Mouse (Mus musculus) kidney, embryonic 15.5 days (tissue): ENCODE data around the gene Slit3. TPM values are rescaled to one million over a fixed set of nuclear protein-coding genes. Genes with fewer than 3 reads are reported as not detected.

Experiments used
- ATAC-seq: fragments of 200-750 bp; cut with Nextera tagmentation; replicated peaks from 2 replicates; pipeline ENCODE4 v1.8.0; 2017; ENCODE audit warnings: moderate TSS enrichment; ENCODE audit not compliant: low FRiP score
- H3K27ac ChIP-seq: fragments of 300-500 bp; sonication (generic); 2 replicates; pipeline ENCODE4 v1.5.1; 2015; ENCODE audit warnings: mild to moderate bottlenecking, inconsistent platforms
- H3K27me3 ChIP-seq: fragments of 300-500 bp; sonication (generic); 2 replicates; pipeline ENCODE4 v1.6.1; 2015; ENCODE audit warnings: inconsistent platforms
- H3K36me3 ChIP-seq: fragments of 300-500 bp; sonication (generic); 2 replicates; pipeline ENCODE4 v1.6.1; 2015; ENCODE audit warnings: inconsistent platforms
- H3K4me1 ChIP-seq: fragments of 300-500 bp; sonication (generic); 2 replicates; pipeline ENCODE4 v1.6.1; 2015; ENCODE audit warnings: inconsistent platforms
- H3K4me2 ChIP-seq: fragments of 300-500 bp; sonication (generic); 2 replicates; pipeline ENCODE4 v1.6.1; 2015; ENCODE audit warnings: moderate library complexity, mild to moderate bottlenecking, inconsistent platforms
- H3K4me3 ChIP-seq: fragments of 300-500 bp; sonication (generic); replicated peaks from 2 replicates; pipeline ENCODE4 v1.5.1; 2015; ENCODE audit warnings: mild to moderate bottlenecking, inconsistent platforms
- H3K9ac ChIP-seq: fragments of 300-500 bp; sonication (generic); 2 replicates; pipeline ENCODE4 v1.6.1; 2015; ENCODE audit warnings: mild to moderate bottlenecking, inconsistent platforms
- H3K9me3 ChIP-seq: fragments of 300-500 bp; sonication (generic); replicated peaks from 2 replicates; pipeline ENCODE4 v1.6.1; 2016; ENCODE audit warnings: inconsistent platforms
- WGBS: fragments of 180-500 bp; shearing (Covaris S2); methylation state at CpG from one replicate; pipeline ENCODE4 v1.1.7; 2015; ENCODE audit warnings: mixed read lengths; 5-methylcytosine and 5-hydroxymethylcytosine counted together
- polyA plus RNA-seq: library from polyadenylated mRNA; unstranded; fragments of >200 nt; fragmentation: Nextera tagmentation; extraction: Ambion mirVana; gene quantifications from 2 replicates; pipeline ENCODE4 v1.2.1, GENCODE M21; 2015

The Slit3 gene
- polyA plus RNA-seq, 1 experiment from 2014 or later: 14.9 TPM

DNA sequence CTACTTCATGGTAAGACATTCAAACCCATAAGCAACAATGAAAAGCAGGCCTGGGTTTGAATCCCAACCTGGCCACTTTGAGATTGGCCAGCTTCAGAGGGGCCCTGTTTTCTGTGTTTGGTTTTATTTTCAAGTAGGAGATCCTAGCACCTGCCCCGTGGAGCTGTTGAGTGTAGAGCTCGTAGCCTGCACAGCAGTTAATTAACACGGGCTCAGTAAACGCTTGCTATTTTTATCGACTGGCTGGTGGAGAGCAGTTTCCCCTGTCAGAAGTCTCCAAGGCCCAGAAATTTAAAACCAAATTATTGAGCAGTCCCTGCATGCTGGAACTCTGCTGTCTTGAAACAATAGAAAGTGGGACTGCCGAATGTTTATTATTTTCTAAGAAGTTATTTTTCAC, 136.3 kb downstream of the Slit3 start:
- peaks cover 12% of the 10 kb centered on the region for H3K4me1 ChIP-seq
- H3K4me3 ChIP-seq: no peak overlapping the region
- peaks cover 22% of the 10 kb centered on the region; the same call in 1 of the 2 replicates for H3K27me3 ChIP-seq
- no peak overlapping the region for H3K27ac ChIP-seq
- no peak overlapping the region for H3K9ac ChIP-seq
- no peaks in the 10 kb centered on the region for H3K36me3 ChIP-seq
- WGBS: 45% methylated on average over 6 of the region's 6 CpGs
- ATAC-seq: no peak
- no peaks in the 10 kb centered on the region for H3K9me3 ChIP-seq
- no peak overlapping the region for H3K4me2 ChIP-seq

DNA sequence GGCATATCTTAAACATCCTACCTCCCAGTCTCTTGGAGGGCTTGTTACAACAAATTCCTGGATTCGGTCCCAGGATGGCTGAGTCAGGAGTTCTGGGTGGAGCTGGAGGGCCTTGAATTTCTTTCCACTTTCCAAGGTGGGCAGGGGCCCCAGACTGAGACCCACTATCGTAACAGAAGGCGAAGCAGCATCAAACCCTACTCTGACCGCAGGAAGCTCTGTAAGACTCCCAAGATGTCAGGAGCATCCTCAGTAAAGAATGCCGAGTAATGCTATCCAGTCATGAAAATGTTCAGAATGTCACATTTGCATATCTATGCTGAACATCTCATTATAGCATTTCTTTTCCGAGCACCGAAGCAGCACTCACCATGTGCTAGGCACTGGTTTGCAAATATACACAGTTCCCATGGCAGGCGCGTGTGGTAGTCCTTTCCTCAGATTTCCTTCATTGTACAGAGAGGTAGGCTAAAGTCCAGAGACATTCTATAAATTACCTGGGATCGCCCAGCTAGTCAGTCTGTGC, 140.6 kb downstream of the Slit3 start:
- 71% methylated on average over 10 of the region's 10 CpGs for WGBS
- Histone ChIP-seq H3K4me2 (no peak overlapping the region), H3K4me1 (peaks cover 19% of the 10 kb centered on the region), H3K9ac (no peak overlapping the region), H3K27me3 (0 out of 2 replicates have a peak, but pooled peaks cover 11% of the 10 kb centered on the region), H3K4me3 (no peak overlapping the region), H3K36me3 (no peaks in the 10 kb centered on the region), H3K27ac (no peak overlapping the region; the same call in 1 of the 2 replicates), H3K9me3 (no peaks in the 10 kb centered on the region)
- ATAC-seq: peak; percentile 19; the same call in 1 of the 2 replicates

DNA sequence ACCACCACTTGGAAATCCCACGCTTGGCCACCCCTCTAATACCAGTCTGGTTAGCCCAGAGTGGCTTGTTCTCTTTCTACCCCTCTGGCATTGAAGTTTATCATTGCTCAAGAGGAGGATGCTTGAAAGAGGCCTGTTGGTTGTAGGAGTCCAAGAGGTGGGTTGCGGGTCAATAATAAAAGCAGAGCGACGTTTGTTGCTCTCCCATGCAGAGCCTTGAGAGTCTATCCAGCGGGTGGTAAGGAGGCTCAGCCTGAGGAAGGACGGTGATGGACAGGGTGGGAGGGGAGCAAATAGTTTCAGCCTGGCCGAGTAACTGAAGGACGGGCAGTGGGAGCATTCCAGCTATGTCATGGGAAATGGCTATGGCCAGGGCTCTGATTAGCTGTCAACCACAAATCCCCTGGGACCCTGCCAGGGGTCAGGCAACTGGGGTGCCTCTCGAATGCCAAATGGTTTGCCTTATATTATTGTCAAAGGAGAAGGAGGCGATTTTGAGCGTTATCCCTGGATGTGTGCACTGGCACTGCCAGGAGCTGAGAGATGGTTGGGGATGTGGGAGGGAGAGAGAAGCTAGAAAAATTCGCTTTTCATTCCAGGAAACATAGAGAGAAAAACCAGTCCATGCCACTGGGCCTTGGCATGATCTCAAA, 141.4 kb downstream of the Slit3 start:
- Histone ChIP-seq H3K9ac (no peak overlapping the region), H3K4me2 (no peak overlapping the region), H3K4me1 (peaks cover 19% of the 10 kb centered on the region), H3K36me3 (no peaks in the 10 kb centered on the region), H3K9me3 (no peaks in the 10 kb centered on the region), H3K27me3 (0 out of 2 replicates have a peak, but pooled peaks cover 12% of the 10 kb centered on the region), H3K4me3 (no peak overlapping the region), H3K27ac (no peak overlapping the region)
- ATAC-seq: peak; percentile 89
- WGBS: 49% methylated on average over 12 of the region's 12 CpGs

DNA sequence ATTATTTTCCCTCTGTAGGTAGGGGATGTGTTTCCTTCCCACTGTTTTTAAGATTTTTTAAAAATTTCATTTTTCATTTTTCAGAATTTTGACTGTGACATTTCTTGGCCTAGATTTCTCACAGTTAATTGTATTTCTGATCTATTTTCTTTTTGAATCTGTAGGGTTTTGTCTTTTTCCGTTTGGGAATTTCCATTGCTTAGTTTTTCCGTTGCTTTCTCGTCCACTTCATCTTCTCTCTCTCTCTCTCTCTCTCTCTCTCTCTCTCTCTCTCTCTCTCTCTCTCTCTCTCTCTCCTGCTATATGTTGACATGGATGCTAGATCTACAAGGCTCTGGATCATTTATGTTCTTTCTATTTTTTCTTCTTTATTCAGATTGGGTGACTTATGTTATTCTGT, 143.7 kb downstream of the Slit3 start:
- Histone ChIP-seq H3K4me2 (no peak overlapping the region), H3K9ac (no peak overlapping the region), H3K4me1 (peaks cover 19% of the 10 kb centered on the region), H3K27me3 (0 out of 2 replicates have a peak, but pooled peaks cover 11% of the 10 kb centered on the region), H3K4me3 (no peak overlapping the region), H3K36me3 (no peaks in the 10 kb centered on the region), H3K9me3 (no peaks in the 10 kb centered on the region), H3K27ac (no peak overlapping the region)
- WGBS: 89% methylated on average over 3 of the region's 3 CpGs
- no peak for ATAC-seq

DNA sequence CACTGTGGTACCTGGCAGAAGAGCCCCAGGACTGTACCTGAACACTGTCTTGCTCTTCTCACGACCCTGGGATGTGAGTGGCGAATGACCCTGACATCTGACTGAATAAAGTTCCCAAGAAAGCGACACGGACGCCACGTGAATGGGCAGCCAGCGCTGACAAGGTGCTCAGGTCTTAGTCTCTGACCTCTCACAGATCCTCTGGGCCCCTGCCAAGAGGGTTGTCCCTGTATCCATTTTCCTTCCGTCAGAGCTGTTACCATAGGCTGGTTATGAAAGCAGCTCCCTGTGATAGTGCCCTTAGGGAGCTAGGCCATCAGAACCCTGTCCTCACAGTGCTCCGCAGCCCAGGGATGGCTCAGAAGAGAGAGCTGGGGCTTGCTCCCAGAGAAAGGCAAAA, 149.4 kb downstream of the Slit3 start:
- Histone ChIP-seq H3K9ac (no peak overlapping the region), H3K27ac (no peak overlapping the region), H3K9me3 (no peaks in the 10 kb centered on the region), H3K36me3 (no peaks in the 10 kb centered on the region), H3K4me2 (no peak overlapping the region), H3K4me1 (peaks cover 40% of the 10 kb centered on the region), H3K4me3 (no peak overlapping the region), H3K27me3 (peaks cover 29% of the 10 kb centered on the region; the same call in 1 of the 2 replicates)
- ATAC-seq: no peak
- 74% methylated on average over 9 of the region's 9 CpGs for WGBS

DNA sequence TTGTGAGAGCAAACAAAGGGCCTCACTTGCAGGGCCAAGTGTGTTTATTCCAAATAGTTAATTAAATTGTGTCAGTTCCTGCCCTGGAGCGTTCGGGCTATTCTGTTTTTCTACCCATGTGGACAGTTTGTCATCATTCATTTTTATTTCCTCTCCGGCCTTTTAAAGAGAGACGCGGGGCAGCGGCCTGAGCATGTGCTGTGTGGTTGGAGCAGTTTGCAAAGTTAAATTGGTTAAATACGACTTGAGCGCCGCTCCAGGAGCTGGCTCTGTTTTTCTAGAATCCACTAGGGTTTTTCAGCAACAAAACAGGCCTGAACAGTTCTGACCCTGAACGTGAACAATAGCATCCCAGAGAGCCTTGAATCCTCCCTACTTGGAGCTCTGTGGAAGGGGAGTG, 152.4 kb downstream of the Slit3 start:
- peaks cover 68% of the 10 kb centered on the region for H3K4me1 ChIP-seq

DNA sequence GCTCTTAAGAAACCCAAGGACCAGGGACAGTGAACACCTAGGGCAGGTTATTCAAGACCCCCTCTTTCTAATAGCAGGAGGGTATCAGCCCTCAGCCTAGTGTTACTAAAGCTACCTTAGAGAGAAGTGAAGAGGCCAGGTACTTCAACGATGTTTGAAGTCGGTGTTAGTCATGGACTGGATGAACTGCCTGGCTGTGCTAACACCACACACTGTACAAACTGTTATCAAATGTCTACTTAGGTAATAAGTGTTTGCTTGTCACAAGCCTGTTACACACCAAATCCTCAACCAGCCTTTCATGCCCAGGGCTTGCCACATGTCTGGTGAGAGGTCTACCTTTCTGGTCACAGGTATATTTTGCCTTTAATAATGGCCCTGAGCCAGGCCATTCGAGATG, 153.0 kb downstream of the Slit3 start:
- no peak for ATAC-seq
- H3K27me3 ChIP-seq: peaks cover 37% of the 10 kb centered on the region
- H3K9me3 ChIP-seq: no peaks in the 10 kb centered on the region
- H3K4me1 ChIP-seq: peaks cover 74% of the 10 kb centered on the region
- no peak overlapping the region for H3K9ac ChIP-seq
- peak overlapping the region; percentile 72 for H3K27ac ChIP-seq
- no peak overlapping the region for H3K4me3 ChIP-seq
- H3K36me3 ChIP-seq: no peaks in the 10 kb centered on the region
- WGBS: 71% methylated on average over 3 of the region's 3 CpGs
- H3K4me2 ChIP-seq: no peak overlapping the region

More for the DNA sequence above, 152.4 kb downstream of the Slit3 start:
- peak; percentile 20; the same call in 1 of the 2 replicates for ATAC-seq
- Histone ChIP-seq H3K4me2 (0 out of 2 replicates have a peak overlapping the region, but pooled peaks have one; percentile 19), H3K4me3 (no peak overlapping the region), H3K27ac (peak overlapping the region; percentile 72), H3K9me3 (no peaks in the 10 kb centered on the region), H3K27me3 (peaks cover 37% of the 10 kb centered on the region), H3K36me3 (no peaks in the 10 kb centered on the region), H3K9ac (no peak overlapping the region)
- 14% methylated on average over 10 of the region's 10 CpGs for WGBS

DNA sequence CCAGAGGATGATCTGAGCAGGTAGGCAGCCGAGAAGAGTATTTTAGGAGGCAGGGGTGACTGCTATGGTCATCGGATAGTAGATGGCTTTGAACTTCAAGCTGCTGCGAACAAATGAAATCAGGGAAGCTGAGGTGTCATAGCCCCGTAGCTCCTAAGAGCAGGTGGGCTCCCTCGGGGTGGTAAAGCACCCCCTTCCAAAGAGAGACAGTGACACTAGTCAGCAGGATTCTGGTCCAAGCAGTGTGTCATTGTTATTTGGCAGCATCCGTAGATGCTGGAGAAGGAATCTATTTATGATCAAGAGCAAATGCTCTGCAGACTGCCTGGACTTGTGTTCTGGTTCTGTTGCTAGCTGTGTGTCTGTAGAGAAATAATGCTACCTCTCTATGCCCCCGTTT, 154.3 kb downstream of the Slit3 start:
- WGBS: 90% methylated on average over 7 of the region's 7 CpGs
- H3K4me1 ChIP-seq: peaks cover 85% of the 10 kb centered on the region
- H3K9ac ChIP-seq: no peak overlapping the region
- no peak for ATAC-seq
- H3K9me3 ChIP-seq: no peaks in the 10 kb centered on the region
- no peak overlapping the region for H3K4me3 ChIP-seq
- H3K36me3 ChIP-seq: no peaks in the 10 kb centered on the region
- H3K27ac ChIP-seq: no peak overlapping the region
- peaks cover 47% of the 10 kb centered on the region for H3K27me3 ChIP-seq
- H3K4me2 ChIP-seq: no peak overlapping the region

DNA sequence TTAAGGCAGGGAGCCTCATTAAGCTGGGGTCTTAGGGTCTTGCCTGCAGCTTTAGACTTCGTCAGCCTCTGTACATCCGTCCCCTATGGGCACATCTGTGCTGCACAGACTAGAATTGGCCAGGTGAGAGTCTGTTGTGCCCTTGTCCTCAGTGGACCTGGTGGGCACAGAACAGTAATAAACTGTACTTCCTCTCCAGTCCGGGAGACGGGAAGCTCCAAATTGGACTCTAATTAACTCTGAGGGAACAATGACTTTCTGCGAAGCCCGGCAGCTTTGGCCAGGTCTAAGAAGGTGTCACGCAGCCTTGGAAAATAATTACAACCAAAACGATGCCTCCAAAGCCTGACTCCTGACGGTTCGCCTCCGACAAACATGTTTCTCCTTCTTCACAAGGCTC, 155.0 kb downstream of the Slit3 start:
- WGBS: 41% methylated on average over 11 of the region's 11 CpGs
- Histone ChIP-seq H3K4me3 (no peak overlapping the region), H3K27ac (0 out of 2 replicates have a peak overlapping the region, but pooled peaks have one; percentile 11), H3K4me1 (peaks cover 84% of the 10 kb centered on the region), H3K36me3 (no peaks in the 10 kb centered on the region), H3K9me3 (no peaks in the 10 kb centered on the region), H3K27me3 (peaks cover 54% of the 10 kb centered on the region), H3K4me2 (no peak overlapping the region), H3K9ac (no peak overlapping the region)
- no peak for ATAC-seq

DNA sequence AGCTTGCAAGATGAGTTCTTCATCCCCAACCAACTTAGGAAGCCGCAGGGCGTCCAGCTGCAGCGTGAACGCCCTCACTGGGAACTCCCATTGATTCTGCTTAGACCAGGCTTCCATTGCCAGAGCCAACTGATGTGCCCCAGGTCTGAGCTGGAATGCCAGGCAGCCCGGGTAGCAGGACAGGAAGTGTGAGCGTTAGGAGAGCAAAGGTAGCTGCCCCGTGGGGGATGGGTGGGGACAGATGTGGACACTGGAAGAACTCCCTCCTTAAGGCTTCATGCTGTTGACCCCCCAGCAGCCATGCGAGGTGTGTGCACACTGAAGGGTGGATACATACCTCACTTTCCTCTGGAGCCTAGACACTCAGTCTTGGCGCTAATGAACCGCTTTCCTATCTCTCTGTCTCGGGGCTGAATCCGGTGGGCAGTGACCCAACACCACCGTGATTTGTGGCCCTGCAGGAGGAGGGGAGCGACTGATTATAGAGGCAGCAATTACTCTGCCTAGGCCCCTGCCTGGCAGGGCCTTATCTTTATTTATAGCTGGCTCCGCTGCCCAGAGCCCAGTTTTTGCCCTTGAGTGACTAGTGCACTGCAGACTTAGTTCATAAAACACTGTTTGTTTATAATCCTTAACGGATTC, 157.2 kb downstream of the Slit3 start:
- no peak overlapping the region for H3K4me3 ChIP-seq
- H3K27me3 ChIP-seq: peaks cover 59% of the 10 kb centered on the region
- WGBS: 33% methylated on average over 16 of the region's 16 CpGs
- peak; percentile 34 for ATAC-seq
- H3K4me2 ChIP-seq: peak overlapping the region; percentile 30; the same call in 1 of the 2 replicates
- H3K9ac ChIP-seq: no peak overlapping the region
- peaks cover 78% of the 10 kb centered on the region for H3K4me1 ChIP-seq
- no peaks in the 10 kb centered on the region for H3K9me3 ChIP-seq
- H3K27ac ChIP-seq: peak overlapping the region; percentile 62
- no peaks in the 10 kb centered on the region for H3K36me3 ChIP-seq

DNA sequence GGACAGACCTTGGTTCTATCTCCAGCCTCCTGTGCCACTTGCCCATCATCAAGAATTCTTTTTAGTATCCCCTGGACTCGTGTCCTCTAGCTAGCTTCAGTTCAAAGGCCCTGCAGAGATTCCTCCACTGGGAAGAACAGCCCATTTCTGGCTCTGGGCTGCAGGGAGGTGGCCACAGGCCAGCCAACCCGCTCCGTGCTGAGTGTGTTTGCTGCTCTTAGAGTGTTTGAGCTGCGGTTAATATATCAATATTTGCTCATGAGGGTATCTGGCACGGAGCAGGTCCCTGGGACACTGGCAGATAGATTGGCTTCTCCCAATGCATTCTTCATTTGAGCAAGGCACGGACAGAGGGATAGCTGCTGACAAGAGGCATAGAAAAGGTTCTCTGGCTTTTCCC, 159.8 kb downstream of the Slit3 start:
- Histone ChIP-seq H3K4me2 (no peak overlapping the region), H3K4me1 (peaks cover 77% of the 10 kb centered on the region), H3K9ac (no peak overlapping the region), H3K36me3 (no peaks in the 10 kb centered on the region), H3K9me3 (no peaks in the 10 kb centered on the region), H3K27ac (no peak overlapping the region), H3K4me3 (no peak overlapping the region), H3K27me3 (peaks cover 44% of the 10 kb centered on the region)
- no peak for ATAC-seq
- WGBS: 79% methylated on average over 6 of the region's 6 CpGs

DNA sequence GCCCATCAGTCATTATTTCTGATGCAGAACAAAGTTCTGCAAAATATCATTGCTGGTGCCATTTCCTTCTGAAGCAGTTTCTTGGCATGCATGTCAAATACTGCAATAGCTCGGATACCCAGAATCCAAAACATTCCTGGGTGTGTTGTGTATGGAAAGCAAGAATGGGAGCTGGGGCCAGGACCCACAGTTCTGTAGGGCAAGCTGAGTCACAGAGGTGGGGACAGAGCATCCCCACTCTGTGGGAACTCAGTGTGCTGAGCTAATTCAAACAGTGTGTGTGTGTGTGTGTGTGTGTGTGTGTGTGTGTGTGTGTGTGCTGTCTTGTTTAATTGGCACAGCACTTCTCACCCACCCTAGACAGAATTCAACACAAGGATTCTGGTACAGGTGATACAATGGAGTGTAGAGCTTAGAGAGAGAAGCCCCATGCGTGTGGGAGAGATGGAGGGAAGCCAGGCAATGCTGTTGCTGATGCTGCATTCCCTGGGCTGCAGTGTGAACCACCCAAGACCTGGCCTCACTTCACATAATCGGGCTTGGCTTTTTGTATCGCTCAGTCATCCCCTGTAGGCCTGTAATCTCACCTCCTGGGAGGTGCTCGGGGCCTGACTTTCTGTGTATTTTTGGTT, 161.1 kb downstream of the Slit3 start:
- Histone ChIP-seq H3K27ac (peak overlapping the region; percentile 79; the same call in 1 of the 2 replicates), H3K4me2 (no peak overlapping the region)
- ATAC-seq: no peak

More for the DNA sequence above, 161.1 kb downstream of the Slit3 start:
- Histone ChIP-seq H3K9me3 (no peaks in the 10 kb centered on the region), H3K36me3 (no peaks in the 10 kb centered on the region), H3K27me3 (peaks cover 37% of the 10 kb centered on the region), H3K4me1 (peaks cover 69% of the 10 kb centered on the region), H3K9ac (no peak overlapping the region), H3K4me3 (no peak overlapping the region)
- 64% methylated on average over 5 of the region's 5 CpGs for WGBS
